Mouse (Mus musculus) liver, adult 2 months (tissue): ENCODE results near the gene Sulf2.

Source experiments
- CTCF ChIP-seq: fragments of 200-500 bp; IDR thresholded peaks from 2 replicates; pipeline ENCODE4 v1.5.1; 2011; ENCODE audit warnings: low read depth, low read length, control low read depth
- POLR2A ChIP-seq: fragments of 200-500 bp; IDR thresholded peaks from 2 replicates; pipeline ENCODE4 v1.6.1; 2011; ENCODE audit warnings: low read length, control low read depth; ENCODE audit not compliant: insufficient read depth; ENCODE audit errors: extremely low read depth

DNA sequence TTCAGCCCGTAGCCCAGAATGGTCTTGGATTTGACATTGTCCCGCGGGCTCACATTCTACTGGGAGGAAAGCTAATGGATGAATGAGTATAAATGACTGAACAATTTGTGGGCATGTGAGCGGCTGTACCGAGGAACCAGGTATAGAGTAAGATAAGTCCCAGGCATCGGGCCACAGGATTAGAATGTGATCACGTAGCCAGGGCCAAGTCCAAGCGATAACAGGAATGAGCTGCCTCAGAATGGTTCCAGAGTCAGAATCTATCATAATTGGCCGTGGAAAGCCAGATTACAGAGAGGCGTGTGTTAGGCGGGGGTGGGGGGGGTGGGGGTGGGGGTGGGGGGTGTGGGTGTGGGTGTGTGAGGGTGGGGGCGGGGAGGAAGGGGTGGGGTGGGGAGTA lies 48.2 kb upstream of the Sulf2 start:
- TF ChIP-seq POLR2A: no peak
- TF ChIP-seq CTCF: no peak
